Mouse (Mus musculus) G1E (cell line): ENCODE measurements around the gene Asb15.

Source experiments
- CTCF ChIP-seq: IDR thresholded peaks from 2 replicates; pipeline ENCODE4 v1.5.1; 2012; ENCODE audit warnings: low read depth, low read length, inconsistent platforms, mixed read lengths
- TAL1 ChIP-seq: conservative IDR thresholded peaks from 2 replicates; pipeline ENCODE4 v1.6.1; 2012; ENCODE audit warnings: low read depth, low read length, inconsistent platforms, mixed read lengths

DNA sequence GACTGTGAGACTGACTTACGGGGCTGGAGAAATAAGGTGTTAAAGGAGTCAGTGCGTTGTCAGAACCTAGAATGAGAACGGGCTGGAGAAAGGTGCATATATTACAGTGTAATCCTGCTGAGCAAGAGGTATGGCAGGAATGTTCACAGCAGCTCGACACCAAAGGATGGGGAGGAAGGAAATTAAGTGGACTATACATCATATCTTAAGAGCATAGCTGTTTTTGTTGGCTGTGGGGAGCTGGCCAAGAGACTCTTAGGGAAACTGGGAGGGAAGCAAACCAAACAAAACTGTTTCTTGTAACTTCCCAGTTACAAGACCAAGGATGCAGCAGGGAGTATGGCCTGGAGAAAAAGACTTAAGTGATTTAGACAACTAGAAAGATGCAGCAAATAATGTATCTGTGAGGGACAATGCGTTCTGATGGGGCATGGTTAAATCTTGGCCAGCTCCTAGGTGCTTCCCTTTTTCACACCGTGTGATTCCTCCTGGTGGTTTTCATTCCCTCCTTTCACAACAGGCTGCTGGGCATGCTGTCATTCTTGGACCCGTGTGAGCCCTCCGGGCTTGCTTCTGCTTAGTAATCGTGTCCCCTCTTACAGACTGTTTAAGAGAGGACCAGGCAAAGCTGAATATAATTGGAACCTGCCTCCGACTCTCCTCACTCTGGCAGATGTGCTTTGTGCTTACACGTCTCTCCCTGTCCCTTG lies 2.9 kb downstream of the Asb15 start:
- no peak for TF ChIP-seq CTCF
- TF ChIP-seq TAL1 = no peak
